Mouse (Mus musculus) neural tube, embryonic 14.5 days (tissue): ENCODE data around the gene Exosc5. TPM values are rescaled to one million over a fixed set of nuclear protein-coding genes. Genes with fewer than 3 reads are reported as not detected.

Experiments used
- ATAC-seq: fragments of 200-750 bp; cut with Nextera tagmentation; 2 replicates; pipeline ENCODE4 v1.8.0; 2017; ENCODE audit warnings: low read depth, mild to moderate bottlenecking, moderate TSS enrichment, moderate library complexity
- H3K27ac ChIP-seq: fragments of 300-500 bp; sonication (generic); 2 replicates; pipeline ENCODE4 v1.5.1; 2014; ENCODE audit warnings: low read depth, mild to moderate bottlenecking, control low read depth, low read length, moderate library complexity, mixed read lengths
- H3K27me3 ChIP-seq: fragments of 300-500 bp; sonication (generic); 2 replicates; pipeline ENCODE4 v1.6.1; 2014; ENCODE audit warnings: low read length; ENCODE audit not compliant: control insufficient read depth, insufficient read depth
- H3K36me3 ChIP-seq: fragments of 300-500 bp; sonication (generic); 2 replicates; pipeline ENCODE4 v1.6.1; 2014; ENCODE audit warnings: low read length, mixed read lengths; ENCODE audit not compliant: control insufficient read depth, insufficient read depth
- H3K4me1 ChIP-seq: fragments of 300-500 bp; sonication (generic); 2 replicates; pipeline ENCODE4 v1.6.1; 2014; ENCODE audit warnings: low read length; ENCODE audit not compliant: control insufficient read depth, insufficient read depth
- H3K4me2 ChIP-seq: fragments of 300-500 bp; sonication (generic); 2 replicates; pipeline ENCODE4 v1.6.1; 2014; ENCODE audit warnings: mild to moderate bottlenecking, low read depth, low read length, control low read depth
- H3K4me3 ChIP-seq: fragments of 300-500 bp; sonication (generic); 2 replicates; pipeline ENCODE4 v1.5.1; 2014; ENCODE audit warnings: low read depth, low read length, control low read depth, mixed read lengths
- H3K9ac ChIP-seq: fragments of 300-500 bp; sonication (generic); replicated peaks from 2 replicates; pipeline ENCODE4 v1.6.1; 2014; ENCODE audit warnings: low read depth, mild to moderate bottlenecking, control low read depth, low read length, mixed read lengths
- H3K9me3 ChIP-seq: fragments of 300-500 bp; sonication (generic); 2 replicates; pipeline ENCODE4 v1.6.1; 2016; ENCODE audit warnings: low read length; ENCODE audit not compliant: control insufficient read depth
- WGBS: fragments of 180-500 bp; shearing (Covaris S2); extraction: QIAGEN DNeasy Blood & Tissue Kit; methylation state at CpG from one replicate; pipeline ENCODE4 v1.1.7; 2014; 5-methylcytosine and 5-hydroxymethylcytosine counted together
- polyA plus RNA-seq: library from polyadenylated mRNA; unstranded; fragments of >200 nt; fragmentation: Nextera tagmentation; extraction: Ambion mirVana; gene quantifications from 2 replicates; pipeline ENCODE4 v1.2.1, GENCODE M21; 2014

The Exosc5 gene
- polyA plus RNA-seq, 1 experiment from 2014 or later: 40.2 TPM

GRCm38 (mm10) chr7:25712801-25713200 lies 53.8 kb downstream of the Exosc5 start:
- Histone ChIP-seq H3K36me3 (peaks cover 27% of the 10 kb centered on the region; the same call in 1 of the 2 replicates), H3K9ac (no peak overlapping the region), H3K27ac (no peak overlapping the region), H3K4me2 (no peak overlapping the region), H3K4me3 (no peak overlapping the region), H3K9me3 (no peaks in the 10 kb centered on the region), H3K27me3 (no peaks in the 10 kb centered on the region), H3K4me1 (peaks cover 19% of the 10 kb centered on the region)
- ATAC-seq: no peak
- 94% methylated on average over 9 of the region's 9 CpGs for WGBS

- 94% methylated on average over 8 of the region's 8 CpGs for WGBS
- no peak overlapping the region for H3K27ac ChIP-seq
These were observed 55.6 kb downstream of the Exosc5 start for GRCm38 (mm10) chr7:25714581-25714980.

GRCm38 (mm10) chr7:25715731-25716271 lies 56.8 kb downstream of the Exosc5 start:
- Histone ChIP-seq H3K36me3 (peaks cover 29% of the 10 kb centered on the region; the same call in 1 of the 2 replicates), H3K4me1 (peaks cover 17% of the 10 kb centered on the region), H3K9me3 (no peaks in the 10 kb centered on the region), H3K27me3 (no peaks in the 10 kb centered on the region), H3K9ac (no peak overlapping the region), H3K4me2 (no peak overlapping the region), H3K27ac (no peak overlapping the region), H3K4me3 (no peak overlapping the region)
- 96% methylated on average over 22 of the region's 22 CpGs for WGBS
- no peak for ATAC-seq

More at GRCm38 (mm10) chr7:25714581-25714980, 55.6 kb downstream of the Exosc5 start:
- Histone ChIP-seq H3K9ac (no peak overlapping the region), H3K4me3 (no peak overlapping the region), H3K27me3 (no peaks in the 10 kb centered on the region), H3K4me2 (no peak overlapping the region), H3K9me3 (no peaks in the 10 kb centered on the region), H3K4me1 (peaks cover 25% of the 10 kb centered on the region), H3K36me3 (peaks cover 27% of the 10 kb centered on the region; the same call in 1 of the 2 replicates)
- no peak for ATAC-seq

GRCm38 (mm10) chr7:25717478-25717877 lies 58.5 kb downstream of the Exosc5 start:
- ATAC-seq: no peak
- WGBS: 92% methylated on average over 3 of the region's 3 CpGs
- Histone ChIP-seq H3K27ac (no peak overlapping the region), H3K36me3 (peaks cover 38% of the 10 kb centered on the region; the same call in 1 of the 2 replicates), H3K4me1 (peaks cover 10% of the 10 kb centered on the region), H3K9me3 (no peaks in the 10 kb centered on the region), H3K9ac (no peak overlapping the region), H3K4me2 (peak overlapping the region; percentile 94; the same call in 1 of the 2 replicates), H3K27me3 (no peaks in the 10 kb centered on the region), H3K4me3 (no peak overlapping the region)

DNA sequence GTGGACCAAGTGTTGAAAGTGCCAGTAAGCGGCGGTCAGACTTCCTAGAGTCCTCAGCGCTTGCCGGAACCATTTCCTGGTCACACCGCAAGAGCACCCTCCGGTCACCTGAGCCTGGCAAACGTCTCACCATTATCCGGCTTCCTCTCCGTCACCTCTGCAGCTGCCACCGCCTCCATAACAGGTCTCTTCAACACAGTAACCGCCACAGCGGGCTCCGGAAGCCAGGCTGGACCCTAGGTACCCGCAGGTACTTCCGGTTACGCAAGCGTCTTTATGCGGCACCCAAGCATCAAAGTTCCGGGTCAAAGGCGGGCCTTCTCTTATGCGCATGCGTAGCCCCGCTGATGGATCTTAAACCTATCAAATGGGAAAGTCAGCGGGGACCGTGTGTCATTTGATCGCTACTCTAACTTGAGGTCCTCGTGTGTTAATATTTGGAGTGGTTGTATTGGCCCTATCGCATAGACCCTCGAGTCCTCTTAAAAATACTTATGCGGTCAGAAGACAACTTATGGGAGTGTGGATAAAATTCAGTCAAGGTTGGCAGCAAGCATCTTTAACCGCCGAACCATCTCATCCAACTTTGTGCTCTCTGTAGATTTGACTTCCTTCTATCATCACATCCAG lies 59.9 kb downstream of the Exosc5 start, which contains the start of gene Ccdc97:
Gene Ccdc97, minus strand, starts transcription at position 301 of the 630 bp plus-strand sequence.
- Histone ChIP-seq H3K4me1 (peaks cover 10% of the 10 kb centered on the region), H3K4me3 (peak within 1 kb of the TSS; percentile 65), H3K27ac (peak within 1 kb of the TSS; percentile 70; the same call in 1 of the 2 replicates), H3K9ac (peak within 1 kb of the TSS; percentile 70), H3K27me3 (no peaks in the 10 kb centered on the region), H3K4me2 (peak within 1 kb of the TSS; percentile 94), H3K36me3 (peaks cover 41% of the 10 kb centered on the region), H3K9me3 (no peaks in the 10 kb centered on the region)
- 5% methylated on average over 32 of the region's 32 CpGs for WGBS
- ATAC-seq: peak; percentile 90

DNA sequence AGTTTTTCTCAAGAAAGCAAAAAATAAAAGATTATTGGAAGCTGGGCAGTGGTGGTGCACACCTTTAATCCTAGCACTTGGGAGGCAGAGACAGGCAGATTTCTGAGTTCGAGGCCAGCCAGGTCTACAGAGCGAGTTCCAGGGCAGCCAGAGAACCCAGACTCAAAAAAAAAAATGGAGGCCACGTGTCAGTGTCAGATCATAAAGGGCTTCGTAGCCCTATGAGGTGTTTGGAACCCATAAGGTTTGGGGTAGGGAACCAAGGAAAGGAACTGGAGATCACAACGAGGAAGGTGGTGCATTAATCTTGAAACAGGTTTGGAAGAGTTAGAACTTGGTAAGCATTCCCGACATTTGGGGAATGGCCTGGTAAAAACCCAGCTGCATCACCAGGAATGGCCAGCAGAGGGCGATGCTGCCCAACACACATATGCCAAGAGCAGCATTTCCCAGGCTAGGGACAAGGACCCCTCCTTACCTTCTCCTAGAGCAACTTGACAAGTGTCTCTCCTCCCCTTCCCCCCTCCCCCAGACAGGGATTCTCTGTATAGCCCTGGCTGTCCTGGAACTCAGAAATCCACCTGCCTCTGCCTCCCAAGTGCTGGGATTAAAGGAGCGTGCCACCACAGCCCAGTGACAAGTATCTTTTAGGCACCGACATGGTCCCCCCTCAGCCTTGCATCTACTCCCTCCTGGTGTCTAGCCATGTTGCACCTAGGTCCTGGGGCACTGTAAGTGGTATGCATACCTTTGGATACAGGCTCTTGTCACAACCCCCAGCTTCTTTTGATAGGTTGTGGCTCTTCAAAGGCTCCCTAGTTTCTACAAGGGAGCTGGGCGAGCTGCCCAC lies 61.0 kb downstream of the Exosc5 start:
- H3K9ac ChIP-seq: no peak overlapping the region
- H3K4me3 ChIP-seq: no peak overlapping the region; the same call in 1 of the 2 replicates
- 63% methylated on average over 10 of the region's 10 CpGs for WGBS
- no peak overlapping the region for H3K4me2 ChIP-seq
- H3K27ac ChIP-seq: no peak overlapping the region
- peaks cover 10% of the 10 kb centered on the region for H3K4me1 ChIP-seq
- no peaks in the 10 kb centered on the region for H3K9me3 ChIP-seq
- peak; percentile 53 for ATAC-seq
- peaks cover 42% of the 10 kb centered on the region for H3K36me3 ChIP-seq
- H3K27me3 ChIP-seq: no peaks in the 10 kb centered on the region

- no peak for ATAC-seq
- WGBS: 93% methylated on average over 5 of the region's 5 CpGs
- no peaks in the 10 kb centered on the region for H3K9me3 ChIP-seq
- no peaks in the 10 kb centered on the region for H3K27me3 ChIP-seq
- H3K4me3 ChIP-seq: no peak overlapping the region
- H3K4me1 ChIP-seq: peaks cover 10% of the 10 kb centered on the region
- H3K9ac ChIP-seq: no peak overlapping the region
- H3K4me2 ChIP-seq: no peak overlapping the region
- H3K27ac ChIP-seq: no peak overlapping the region
- H3K36me3 ChIP-seq: peaks cover 43% of the 10 kb centered on the region
These were observed 61.8 kb downstream of the Exosc5 start for GRCm38 (mm10) chr7:25720760-25721159.
